Mouse (Mus musculus): ENCODE measurements around the gene Nfatc2ip.

DNA sequence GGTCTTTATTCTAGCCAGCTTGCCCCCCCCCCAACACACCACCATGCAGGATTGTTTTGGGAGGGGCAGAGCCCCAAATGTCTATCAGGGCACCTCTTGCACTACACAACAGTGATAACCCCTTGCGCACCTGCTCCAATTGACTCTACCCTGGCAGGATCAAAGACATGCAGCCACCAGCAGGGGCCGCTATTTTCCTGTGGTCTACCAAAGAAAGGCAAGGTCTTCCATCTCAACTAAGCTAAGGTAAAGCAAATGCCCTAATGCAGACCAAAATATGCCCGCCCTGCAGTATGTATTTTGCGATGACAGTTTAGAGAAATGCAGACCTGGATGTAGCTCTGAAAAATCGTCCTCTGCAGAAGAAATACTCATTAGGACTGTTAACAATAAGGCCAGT, 3.0 kb upstream of the Nfatc2ip start:
- TF ChIP-seq POLR2A (IDR thresholded peaks at IDR 0.05; ENCODE audit: borderline replicate concordance, extremely low read depth, insufficient read depth, insufficient read length, poor library complexity, severe bottlenecking) (no peak), CTCF (IDR thresholded peaks at IDR 0.05; ENCODE audit: borderline replicate concordance, extremely low read depth, insufficient read depth, insufficient read length) (peak; percentile 91)
